Mouse (Mus musculus): ENCODE measurements at regions not wholly inside any gene's neighbourhood (a gene's known extent, or its start where the extent isn't known, plus 50 kb on each side); places are given as distances from the start of the nearest gene placed in this dataset.

DNA sequence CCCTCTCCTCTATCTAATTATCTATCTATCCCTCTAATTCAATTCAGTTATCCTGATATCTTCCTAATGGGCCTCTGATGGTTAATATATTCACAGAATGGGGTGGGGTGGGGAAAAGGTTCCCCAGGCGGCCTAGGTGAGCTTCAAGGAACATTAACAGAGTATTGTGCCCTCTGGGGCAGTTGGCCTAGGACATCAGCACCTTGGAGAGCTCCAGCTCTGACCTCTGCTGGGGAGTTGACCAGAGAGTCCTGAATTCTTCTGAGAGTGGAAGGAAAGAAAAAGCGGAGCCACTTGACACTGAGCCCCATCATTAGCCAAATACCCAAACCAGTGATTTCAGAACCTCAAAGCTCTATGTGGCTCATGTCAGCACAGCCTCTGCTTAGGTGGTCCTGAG, 108.1 kb upstream of the Ldah start:
- H3K9me3 ChIP-seq (replicated peaks; ENCODE audit: low read length): no peaks in the 10 kb centered on the region
- H3K4me3 ChIP-seq (replicated peaks; ENCODE audit: low read depth, low read length): no peak overlapping the region
- 0 out of 2 replicates have a peak, but pooled peaks have one; percentile 4 for TF ChIP-seq CTCF (IDR thresholded peaks at IDR 0.05; ENCODE audit: low read depth)
- H3K36me3 ChIP-seq (ENCODE audit: insufficient read depth, low read length): no peaks in the 10 kb centered on the region
- H3K27ac ChIP-seq: no peak overlapping the region
- no peaks in the 10 kb centered on the region for H3K4me1 ChIP-seq (replicated peaks; ENCODE audit: insufficient read depth, low read length)
- H3K27me3 ChIP-seq (ENCODE audit: insufficient read depth, low read length): no peaks in the 10 kb centered on the region
- ATAC-seq (replicated peaks; ENCODE audit: low FRiP score, low read depth): no peak; the same call in 1 of the 2 replicates
- H3K4me2 ChIP-seq (ENCODE audit: low read length): no peak overlapping the region
- WGBS: 21% methylated on average over 2 of the region's 2 CpGs
- peak; percentile 64 for DNase-seq (ENCODE audit: low spot score)
- H3K9ac ChIP-seq (ENCODE audit: low read depth, low read length): no peak overlapping the region

DNA sequence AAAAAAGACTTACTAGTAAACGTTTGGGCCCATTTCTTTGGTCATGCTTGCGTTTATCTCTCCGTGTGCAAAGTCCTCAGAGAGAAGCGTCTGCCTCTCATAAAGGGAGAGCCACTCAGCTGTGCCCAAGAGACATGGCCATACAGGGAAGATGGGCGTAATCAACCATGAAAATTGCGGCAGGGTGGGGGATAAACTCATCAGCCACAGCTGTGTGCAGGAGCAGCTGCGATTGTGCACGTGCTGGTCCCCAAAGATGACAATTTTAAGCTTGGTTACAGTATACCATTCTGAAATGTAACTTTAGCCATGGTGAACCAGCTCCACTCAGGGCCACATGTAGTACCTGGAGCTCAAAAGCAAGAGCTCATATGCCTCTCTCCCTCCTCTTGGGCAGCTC, 106.1 kb upstream of the Ldah start:
- 82% methylated on average over 8 of the region's 8 CpGs for WGBS
- ATAC-seq (replicated peaks; ENCODE audit: low FRiP score, low read depth): no peak

DNA sequence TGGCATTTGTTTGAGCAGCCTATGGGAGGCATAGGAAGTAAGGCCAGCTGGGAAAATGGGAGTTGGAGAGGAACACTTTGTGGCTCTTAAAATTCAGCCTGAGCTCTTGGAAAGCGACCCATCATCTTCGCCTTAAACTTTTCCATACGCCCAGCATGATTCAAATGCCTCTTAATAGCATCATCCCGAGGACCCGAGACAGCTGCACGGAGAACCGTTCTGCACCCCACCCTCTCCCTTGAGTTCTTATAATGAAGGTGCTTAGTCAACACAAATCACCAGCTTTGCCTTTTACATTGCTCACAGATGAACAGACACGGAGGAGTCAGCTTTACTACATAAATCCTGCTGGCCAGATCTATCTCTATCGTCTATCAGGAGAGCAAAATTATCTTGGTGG, 104.6 kb upstream of the Ldah start:
- Histone ChIP-seq H3K4me1 (replicated peaks; ENCODE audit: insufficient read depth, low read length) (no peaks in the 10 kb centered on the region), H3K4me3 (replicated peaks; ENCODE audit: low read depth, low read length) (no peak overlapping the region), H3K36me3 (ENCODE audit: insufficient read depth, low read length) (no peaks in the 10 kb centered on the region), H3K4me2 (ENCODE audit: low read length) (no peak overlapping the region), H3K9me3 (replicated peaks; ENCODE audit: low read length) (no peaks in the 10 kb centered on the region), H3K27ac (no peak overlapping the region), H3K27me3 (ENCODE audit: insufficient read depth, low read length) (no peaks in the 10 kb centered on the region), H3K9ac (ENCODE audit: low read depth, low read length) (no peak overlapping the region)
- no peak for TF ChIP-seq CTCF (IDR thresholded peaks at IDR 0.05; ENCODE audit: low read depth)
- 83% methylated on average over 9 of the region's 9 CpGs for WGBS
- no peak for DNase-seq (ENCODE audit: low spot score)
- ATAC-seq (replicated peaks; ENCODE audit: low FRiP score, low read depth): no peak

More for the DNA sequence above, 106.1 kb upstream of the Ldah start:
- no peak for TF ChIP-seq CTCF (IDR thresholded peaks at IDR 0.05; ENCODE audit: low read depth)
- H3K9me3 ChIP-seq (replicated peaks; ENCODE audit: low read length): no peaks in the 10 kb centered on the region
- H3K4me3 ChIP-seq (replicated peaks; ENCODE audit: low read depth, low read length): no peak overlapping the region
- H3K4me1 ChIP-seq (replicated peaks; ENCODE audit: insufficient read depth, low read length): no peaks in the 10 kb centered on the region
- H3K36me3 ChIP-seq (ENCODE audit: insufficient read depth, low read length): no peaks in the 10 kb centered on the region
- no peak for DNase-seq (ENCODE audit: low spot score)
- no peak overlapping the region for H3K27ac ChIP-seq
- H3K27me3 ChIP-seq (ENCODE audit: insufficient read depth, low read length): no peaks in the 10 kb centered on the region
- no peak overlapping the region for H3K9ac ChIP-seq (ENCODE audit: low read depth, low read length)
- H3K4me2 ChIP-seq (ENCODE audit: low read length): no peak overlapping the region

DNA sequence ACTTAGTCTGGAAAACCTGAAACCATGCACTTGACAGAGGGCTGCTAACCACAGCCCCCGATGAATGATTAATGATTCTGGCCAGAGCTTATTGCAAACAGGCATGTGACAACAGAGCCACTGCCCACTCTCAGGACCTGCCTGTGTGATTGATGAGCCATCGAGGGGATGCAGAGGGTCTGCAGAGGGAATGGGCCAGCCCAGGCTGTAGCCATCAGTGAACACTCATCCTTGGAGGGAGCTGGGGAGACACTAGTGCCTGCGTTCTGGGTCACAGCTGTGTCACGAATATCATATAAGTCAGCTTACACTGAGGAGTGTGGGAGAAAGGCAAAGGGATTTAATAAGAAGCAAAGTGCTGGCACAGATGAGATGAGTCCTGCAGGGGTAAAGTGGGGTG, 100.8 kb upstream of the Ldah start:
- Histone ChIP-seq H3K9me3 (replicated peaks; ENCODE audit: low read length) (no peaks in the 10 kb centered on the region), H3K9ac (ENCODE audit: low read depth, low read length) (no peak overlapping the region), H3K4me2 (ENCODE audit: low read length) (no peak overlapping the region), H3K4me1 (replicated peaks; ENCODE audit: insufficient read depth, low read length) (no peaks in the 10 kb centered on the region), H3K27me3 (ENCODE audit: insufficient read depth, low read length) (no peaks in the 10 kb centered on the region), H3K36me3 (ENCODE audit: insufficient read depth, low read length) (no peaks in the 10 kb centered on the region), H3K4me3 (replicated peaks; ENCODE audit: low read depth, low read length) (no peak overlapping the region), H3K27ac (no peak overlapping the region)
- TF ChIP-seq CTCF (IDR thresholded peaks at IDR 0.05; ENCODE audit: low read depth): no peak
- peak; percentile 31 for DNase-seq (ENCODE audit: low spot score)
- 24% methylated on average over 4 of the region's 4 CpGs for WGBS
- ATAC-seq (replicated peaks; ENCODE audit: low FRiP score, low read depth): peak; percentile 43; the same call in 1 of the 2 replicates

DNA sequence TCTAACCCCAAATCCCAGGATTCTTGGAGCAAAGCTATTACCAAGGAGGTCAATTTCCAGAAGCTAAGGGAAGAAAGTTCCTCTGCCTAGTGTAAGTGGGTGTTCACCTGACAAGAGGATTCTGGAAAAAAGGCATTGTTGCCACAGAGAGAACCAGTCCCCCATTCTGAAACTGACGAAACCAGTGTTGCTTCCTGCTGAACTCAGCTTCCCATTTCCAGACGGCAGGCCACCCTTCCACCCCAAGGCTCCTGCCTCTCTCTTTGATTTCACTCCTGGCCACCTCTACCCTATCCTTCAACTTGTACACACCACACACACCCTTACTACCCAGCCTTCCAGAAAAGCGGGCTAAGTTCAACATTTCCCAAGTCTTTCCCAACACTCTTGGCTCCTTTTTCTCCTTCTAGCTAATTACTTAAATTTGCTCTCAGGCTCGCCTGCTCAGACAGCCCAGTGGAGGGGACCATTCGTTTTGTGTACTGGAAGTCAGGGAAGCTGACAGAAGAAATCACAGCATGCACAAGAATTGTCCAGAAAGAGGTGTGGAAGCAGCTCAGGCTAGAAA, 98.6 kb upstream of the Ldah start:
- H3K4me2 ChIP-seq (ENCODE audit: low read length): no peak overlapping the region
- H3K9me3 ChIP-seq (replicated peaks; ENCODE audit: low read length): no peaks in the 10 kb centered on the region
- 69% methylated on average over 5 of the region's 5 CpGs for WGBS
- no peak for TF ChIP-seq CTCF (IDR thresholded peaks at IDR 0.05; ENCODE audit: low read depth)
- no peak overlapping the region for H3K9ac ChIP-seq (ENCODE audit: low read depth, low read length)
- no peaks in the 10 kb centered on the region for H3K36me3 ChIP-seq (ENCODE audit: insufficient read depth, low read length)
- no peak overlapping the region for H3K4me3 ChIP-seq (replicated peaks; ENCODE audit: low read depth, low read length)
- no peaks in the 10 kb centered on the region for H3K4me1 ChIP-seq (replicated peaks; ENCODE audit: insufficient read depth, low read length)
- no peak for ATAC-seq (replicated peaks; ENCODE audit: low FRiP score, low read depth)
- DNase-seq (ENCODE audit: low spot score): no peak
- no peaks in the 10 kb centered on the region for H3K27me3 ChIP-seq (ENCODE audit: insufficient read depth, low read length)
- no peak overlapping the region for H3K27ac ChIP-seq

DNA sequence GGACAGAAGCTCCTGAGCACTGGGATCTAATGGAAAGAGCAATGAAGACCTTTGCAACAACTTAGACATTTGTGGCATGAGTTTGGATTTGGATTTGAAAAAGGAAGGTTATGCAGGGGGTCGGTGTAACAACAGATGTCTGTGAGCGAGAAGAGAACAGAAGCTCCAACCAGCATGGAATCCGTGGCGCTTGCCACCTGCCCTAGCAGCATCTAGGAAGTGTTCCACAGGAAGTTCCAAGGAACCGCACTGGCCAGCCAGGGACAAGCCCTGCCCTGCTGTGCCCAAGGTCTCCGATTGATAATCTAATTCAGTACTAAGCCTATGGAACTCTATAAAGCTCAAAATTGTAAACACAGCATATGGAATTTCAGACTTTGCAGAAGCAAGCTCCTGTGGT, 98.0 kb upstream of the Ldah start:
- no peaks in the 10 kb centered on the region for H3K4me1 ChIP-seq (replicated peaks; ENCODE audit: insufficient read depth, low read length)
- H3K27ac ChIP-seq: no peak overlapping the region
- no peak overlapping the region for H3K9ac ChIP-seq (ENCODE audit: low read depth, low read length)
- no peaks in the 10 kb centered on the region for H3K9me3 ChIP-seq (replicated peaks; ENCODE audit: low read length)
- DNase-seq (ENCODE audit: low spot score) (no peak), ATAC-seq (replicated peaks; ENCODE audit: low FRiP score, low read depth) (no peak)
- H3K27me3 ChIP-seq (ENCODE audit: insufficient read depth, low read length): no peaks in the 10 kb centered on the region
- TF ChIP-seq CTCF (IDR thresholded peaks at IDR 0.05; ENCODE audit: low read depth): no peak
- H3K4me3 ChIP-seq (replicated peaks; ENCODE audit: low read depth, low read length): no peak overlapping the region
- H3K36me3 ChIP-seq (ENCODE audit: insufficient read depth, low read length): no peaks in the 10 kb centered on the region
- H3K4me2 ChIP-seq (ENCODE audit: low read length): no peak overlapping the region
- 81% methylated on average over 6 of the region's 6 CpGs for WGBS

DNA sequence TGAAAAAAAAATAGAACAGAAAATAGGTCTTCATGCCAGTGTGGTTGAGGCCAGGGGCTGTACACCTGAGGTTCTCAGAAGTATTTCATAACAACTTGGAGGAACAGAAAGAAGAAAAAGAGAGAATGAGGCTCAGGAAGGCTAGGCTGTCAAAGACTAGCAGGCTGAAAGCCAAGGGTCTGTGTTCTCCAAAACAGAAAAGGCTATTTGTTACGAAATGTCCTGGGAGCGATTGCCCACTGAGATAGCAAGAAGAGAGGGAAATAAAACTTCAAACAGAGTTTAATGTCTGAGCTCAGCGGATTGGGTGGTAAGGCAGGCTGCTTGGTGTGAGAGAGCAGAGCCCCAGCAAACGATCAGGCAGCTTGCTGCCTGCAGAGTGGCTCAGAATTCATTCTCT, 97.6 kb upstream of the Ldah start:
- no peak overlapping the region for H3K4me2 ChIP-seq (ENCODE audit: low read length)
- no peaks in the 10 kb centered on the region for H3K36me3 ChIP-seq (ENCODE audit: insufficient read depth, low read length)
- no peak overlapping the region for H3K9ac ChIP-seq (ENCODE audit: low read depth, low read length)
- no peaks in the 10 kb centered on the region for H3K9me3 ChIP-seq (replicated peaks; ENCODE audit: low read length)
- DNase-seq (ENCODE audit: low spot score): peak; percentile 30
- no peaks in the 10 kb centered on the region for H3K4me1 ChIP-seq (replicated peaks; ENCODE audit: insufficient read depth, low read length)
- no peak overlapping the region for H3K27ac ChIP-seq
- WGBS: 33% methylated on average over 4 of the region's 4 CpGs
- H3K4me3 ChIP-seq (replicated peaks; ENCODE audit: low read depth, low read length): no peak overlapping the region
- H3K27me3 ChIP-seq (ENCODE audit: insufficient read depth, low read length): no peaks in the 10 kb centered on the region
- TF ChIP-seq CTCF (IDR thresholded peaks at IDR 0.05; ENCODE audit: low read depth): no peak
- ATAC-seq (replicated peaks; ENCODE audit: low FRiP score, low read depth): no peak
